In genomic region chr14:58867396-58868107, GRCm38 (mm10) we compare ENCODE assay signal across 10 mouse cellular contexts.
DNase-seq lines count a peak whose midpoint lies in the region; ATAC-seq lines count a peak whose summit lies in the region.
"Had no signal": no experiment of that assay in that cellular context is flagged by ENCODE, and none has a peak within 500 bp of the region (broad histone marks: within the 10 kb centered on the region; RNA-seq: fewer than 3 reads in every experiment).

No protein-coding gene starts in this region.

- no peak overlapping the region for H3K9ac ChIP-seq in forebrain, embryonic 15.5 days (replicated peaks)
- no peak overlapping the region for H3K9ac ChIP-seq in limb, embryonic 11.5 days (ENCODE audit: low read length)
- H3K9ac ChIP-seq in stomach, embryonic 15.5 days, result no peak overlapping the region
- H3K9ac ChIP-seq: lung, embryonic 15.5 days had no signal

- H3K9me3 ChIP-seq in forebrain, embryonic 15.5 days, result no peaks in the 10 kb centered on the region
- H3K9me3 ChIP-seq in limb, embryonic 11.5 days (ENCODE audit: control insufficient read depth, low read length), result no peaks in the 10 kb centered on the region
- H3K9me3 ChIP-seq in stomach, embryonic 15.5 days, result no peaks in the 10 kb centered on the region
- H3K9me3 ChIP-seq in embryonic facial prominence, embryonic 10.5 days, result no peaks in the 10 kb centered on the region
- H3K9me3 ChIP-seq: lung, embryonic 15.5 days had no signal

- H3K27me3 ChIP-seq in forebrain, embryonic 15.5 days, result no peaks in the 10 kb centered on the region
- no peaks in the 10 kb centered on the region for H3K27me3 ChIP-seq in limb, embryonic 11.5 days (ENCODE audit: control insufficient read depth, insufficient read depth, low read length)
- no peaks in the 10 kb centered on the region for H3K27me3 ChIP-seq in stomach, embryonic 15.5 days (replicated peaks)
- no peaks in the 10 kb centered on the region for H3K27me3 ChIP-seq in embryonic facial prominence, embryonic 10.5 days (replicated peaks; ENCODE audit: low read depth, poor library complexity, severe bottlenecking)
- H3K27me3 ChIP-seq: lung, embryonic 15.5 days had no signal

- peak; percentile 68 for ATAC-seq in forebrain, embryonic 15.5 days (replicated peaks)
- ATAC-seq in limb, embryonic 11.5 days (ENCODE audit: insufficient number of reproducible peaks, low FRiP score, low TSS enrichment, low read depth), result no peak
- ATAC-seq in stomach, embryonic 15.5 days (ENCODE audit: insufficient read depth, low FRiP score, low read depth), result no peak
- ATAC-seq: inflammation-experienced regulatory T-cells, adult 6 months had no signal

- WGBS in forebrain, embryonic 15.5 days, result 8% methylated on average over 13 of the region's 13 CpGs
- WGBS in limb, embryonic 11.5 days, result 38% methylated on average over 13 of the region's 13 CpGs
- 23% methylated on average over 13 of the region's 13 CpGs for WGBS in stomach, embryonic 15.5 days
- 56% methylated on average over 13 of the region's 13 CpGs for WGBS in embryonic facial prominence, embryonic 10.5 days

- no peaks in the 10 kb centered on the region for H3K36me3 ChIP-seq in forebrain, embryonic 15.5 days
- no peaks in the 10 kb centered on the region for H3K36me3 ChIP-seq in limb, embryonic 11.5 days (ENCODE audit: control insufficient read depth, insufficient read depth, low read length)
- H3K36me3 ChIP-seq in stomach, embryonic 15.5 days, result no peaks in the 10 kb centered on the region
- H3K36me3 ChIP-seq in embryonic facial prominence, embryonic 10.5 days (replicated peaks), result no peaks in the 10 kb centered on the region
- H3K36me3 ChIP-seq: lung, embryonic 15.5 days had no signal

- no peak overlapping the region for H3K4me3 ChIP-seq in forebrain, embryonic 15.5 days
- no peak overlapping the region for H3K4me3 ChIP-seq in limb, embryonic 11.5 days (ENCODE audit: low read depth, low read length)
- no peak overlapping the region for H3K4me3 ChIP-seq in stomach, embryonic 15.5 days (replicated peaks)
- no peak overlapping the region for H3K4me3 ChIP-seq in embryonic facial prominence, embryonic 10.5 days
- H3K4me3 ChIP-seq: lung, embryonic 15.5 days had no signal

- peak; percentile 14 for DNase-seq in kidney, adult 9 months
- DNase-seq in kidney, adult 11 months, result no peak
- peak; percentile 30 for DNase-seq in limb, embryonic 11.5 days (ENCODE audit: low spot score)
- no peak for DNase-seq in spleen, adult 12 weeks (ENCODE audit: low spot score)
- DNase-seq in embryonic facial prominence, embryonic 10.5 days (ENCODE audit: low spot score), result no peak
- no peak for DNase-seq in left cerebral cortex, adult 18-20 months (ENCODE audit: low spot score in 2 of 2)

- H3K4me1 ChIP-seq in forebrain, embryonic 15.5 days, result peaks cover 16% of the 10 kb centered on the region
- H3K4me1 ChIP-seq in limb, embryonic 11.5 days (ENCODE audit: control insufficient read depth, insufficient read depth, low read length), result peaks cover 5% of the 10 kb centered on the region; the same call in 1 of the 2 replicates
- no peaks in the 10 kb centered on the region for H3K4me1 ChIP-seq in stomach, embryonic 15.5 days
- peaks cover 12% of the 10 kb centered on the region for H3K4me1 ChIP-seq in embryonic facial prominence, embryonic 10.5 days

- H3K27ac ChIP-seq in forebrain, embryonic 15.5 days (replicated peaks), result no peak overlapping the region
- no peak overlapping the region for H3K27ac ChIP-seq in limb, embryonic 11.5 days (replicated peaks; ENCODE audit: low read depth, low read length)
- H3K27ac ChIP-seq in stomach, embryonic 15.5 days, result no peak overlapping the region
- H3K27ac ChIP-seq in embryonic facial prominence, embryonic 10.5 days (replicated peaks), result no peak overlapping the region
- H3K27ac ChIP-seq: lung, embryonic 15.5 days had no signal

- peak overlapping the region; percentile 30 for H3K4me2 ChIP-seq in forebrain, embryonic 15.5 days (replicated peaks)
- no peak overlapping the region for H3K4me2 ChIP-seq in limb, embryonic 11.5 days (ENCODE audit: low read depth, severe bottlenecking)
- H3K4me2 ChIP-seq in stomach, embryonic 15.5 days, result peak overlapping the region; percentile 13; the same call in 1 of the 2 replicates
- H3K4me2 ChIP-seq: lung, embryonic 15.5 days had no signal

Comparison
In these comparisons a context has a peak if more than half of its experiments do, and no peak if none do; other contexts are left out.
1. DNase-seq: peak in kidney, adult 9 months (single experiment) and limb, embryonic 11.5 days (single experiment); none in kidney, adult 11 months (single experiment), spleen, adult 12 weeks (single experiment), embryonic facial prominence, embryonic 10.5 days (single experiment) and left cerebral cortex, adult 18-20 months (0 of 2).